Mouse (Mus musculus): ENCODE results near the gene Zbtb2. TPM values are rescaled to one million over a fixed set of nuclear protein-coding genes. Genes with fewer than 3 reads are reported as not detected.

The Zbtb2 gene
- polyA plus RNA-seq (2015; fragmentation: Nextera tagmentation; extraction: Ambion mirVana), result 5.1 and 5.3 TPM in 2 replicates

DNA sequence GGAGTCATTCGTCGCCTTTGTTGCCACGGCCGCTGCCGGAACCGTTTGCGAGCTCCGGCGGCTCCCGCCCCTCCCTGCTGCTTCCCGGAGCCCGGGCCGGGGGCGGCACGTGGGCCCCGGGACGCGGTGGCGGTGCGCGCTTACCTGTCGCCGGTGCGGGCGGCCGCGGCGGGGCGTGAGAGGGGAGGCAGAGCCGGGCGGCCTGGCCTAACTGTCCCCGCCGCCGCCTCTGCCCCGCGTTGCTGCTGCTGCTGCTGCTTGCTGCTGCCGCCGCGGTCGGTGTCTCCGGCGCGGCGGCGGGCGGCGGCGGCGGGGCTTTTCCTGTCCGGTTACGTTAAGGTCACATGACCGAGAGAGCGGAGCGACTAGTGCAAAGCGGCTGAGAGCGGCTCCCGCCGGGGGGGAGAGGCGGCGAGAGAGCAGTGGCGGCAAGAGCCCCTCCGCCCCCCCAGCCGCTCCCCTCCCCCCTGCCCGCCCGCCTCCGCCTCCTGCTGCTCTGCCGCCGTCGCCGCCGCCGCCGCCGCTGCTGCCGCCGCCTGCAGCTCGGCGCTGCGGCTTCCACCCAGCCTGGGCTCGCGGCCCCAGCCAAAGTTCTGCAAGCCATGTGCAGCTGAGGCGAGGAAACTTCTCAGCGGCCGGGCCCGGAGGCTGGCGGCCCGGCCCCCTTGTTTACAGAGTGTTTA is at the start of gene Zbtb2:
Gene Zbtb2 (minus strand): TSS at position 408 of the 683 bp plus-strand sequence.

DNA sequence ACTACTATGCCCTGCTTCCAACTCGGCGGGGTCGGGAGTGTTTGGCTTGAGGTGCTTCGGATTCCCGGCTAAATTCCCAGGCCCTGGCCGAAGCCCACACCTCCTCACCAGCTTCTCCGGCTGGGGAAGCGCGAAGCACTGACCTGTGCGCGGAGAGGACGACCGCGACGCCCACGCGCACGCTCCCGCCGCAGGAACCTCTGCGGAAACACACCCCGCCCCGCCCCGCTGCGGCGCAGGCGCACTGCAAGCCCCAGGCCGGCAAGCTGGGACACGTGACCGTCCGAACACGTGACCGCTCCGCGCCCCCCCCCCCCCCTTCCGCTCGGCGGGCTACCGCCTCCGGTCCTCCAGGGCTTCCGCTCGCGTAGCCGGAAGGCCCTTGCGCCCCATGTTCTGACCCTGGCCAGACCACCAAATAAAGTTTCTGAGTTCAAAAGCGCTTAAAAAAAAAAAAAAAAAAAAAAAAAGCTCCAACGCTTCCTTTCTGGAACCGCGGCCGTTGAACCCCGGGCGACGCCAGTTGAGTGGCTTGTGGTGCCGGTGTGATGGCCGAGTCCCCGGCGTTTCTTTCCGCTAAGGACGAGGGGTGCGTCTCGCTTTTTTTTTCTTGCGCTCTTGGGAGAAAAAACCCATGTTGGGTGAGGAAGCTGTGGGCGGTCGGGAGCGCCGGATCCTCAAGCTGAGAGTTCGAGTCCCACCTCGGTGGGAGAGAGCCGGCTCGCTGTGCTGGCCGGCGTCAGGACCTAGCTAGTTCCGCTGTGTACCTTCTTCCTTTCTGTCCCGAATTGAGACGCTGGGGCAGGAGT is 44.4 kb upstream of the Zbtb2 start, which contains the start of the genes Rmnd1 and Armt1:
Gene Rmnd1 (minus strand): TSS at position 266 of the 809 bp plus-strand sequence.
Gene Armt1 (plus strand): TSS at position 345 of the 809 bp plus-strand sequence.

Other genes starting within 250 kb of the Zbtb2 start
- gene Akap12, start 121.7 kb downstream of the Zbtb2 start, polyA plus RNA-seq (2015; fragmentation: Nextera tagmentation; extraction: Ambion mirVana), result 21.0 and 28.0 TPM in 2 replicates
- gene Rmnd1, start 44.3 kb upstream of the Zbtb2 start, polyA plus RNA-seq (2015; fragmentation: Nextera tagmentation; extraction: Ambion mirVana), result 20.1 and 23.4 TPM in 2 replicates
- gene Armt1, start 44.4 kb upstream of the Zbtb2 start, polyA plus RNA-seq (2015; fragmentation: Nextera tagmentation; extraction: Ambion mirVana), result 20.1 and 20.3 TPM in 2 replicates
- not detected in 2 replicates for gene Ccdc170, start 94.4 kb upstream of the Zbtb2 start, polyA plus RNA-seq (2015; fragmentation: Nextera tagmentation; extraction: Ambion mirVana)
- 0.74 and 0.83 TPM in 2 replicates for gene Esr1, start 223.5 kb upstream of the Zbtb2 start, polyA plus RNA-seq (2015; fragmentation: Nextera tagmentation; extraction: Ambion mirVana)